Mouse (Mus musculus) neural tube, embryonic 11.5 days (tissue): Measurements from ENCODE around the gene Fam198a. TPM values are rescaled to one million over a fixed set of nuclear protein-coding genes. Genes with fewer than 3 reads are reported as not detected.
A peak's percentile ranks its signal among the peaks of the same experiment; 100 is the strongest.

Experiments used
- ATAC-seq: fragments of 200-750 bp; cut with Nextera tagmentation; 2 replicates; pipeline ENCODE4 v1.8.0; 2017; ENCODE audit warnings: moderate number of reproducible peaks, mild to moderate bottlenecking, moderate TSS enrichment, moderate library complexity; ENCODE audit not compliant: insufficient read depth, low FRiP score, low TSS enrichment
- DNase-seq: peaks from one replicate; pipeline ENCODE4 v3.0.0-alpha.2; 2015; ENCODE audit warnings: low spot score
- H3K27ac ChIP-seq: fragments of 300-500 bp; sonication (generic); 2 replicates; pipeline ENCODE4 v1.5.1; 2014; ENCODE audit warnings: low read depth, mild to moderate bottlenecking, low read length
- H3K27me3 ChIP-seq: fragments of 300-500 bp; sonication (generic); 2 replicates; pipeline ENCODE4 v1.6.1; 2014; ENCODE audit warnings: mild to moderate bottlenecking, low read length, mixed read lengths; ENCODE audit not compliant: control insufficient read depth, insufficient read depth
- H3K36me3 ChIP-seq: fragments of 300-500 bp; sonication (generic); 2 replicates; pipeline ENCODE4 v1.6.1; 2014; ENCODE audit warnings: mild to moderate bottlenecking, low read length, moderate library complexity, mixed read lengths; ENCODE audit not compliant: control insufficient read depth, insufficient read depth
- H3K4me1 ChIP-seq: fragments of 300-500 bp; sonication (generic); 2 replicates; pipeline ENCODE4 v1.6.1; 2014; ENCODE audit warnings: low read length, mixed read lengths; ENCODE audit not compliant: control insufficient read depth, insufficient read depth
- H3K4me2 ChIP-seq: fragments of 300-500 bp; sonication (generic); 2 replicates; pipeline ENCODE4 v1.6.1; 2014; ENCODE audit warnings: low read depth, mild to moderate bottlenecking, moderate library complexity
- H3K4me3 ChIP-seq: fragments of 300-500 bp; sonication (generic); 2 replicates; pipeline ENCODE4 v1.5.1; 2014; ENCODE audit warnings: low read depth, low read length
- H3K9ac ChIP-seq: fragments of 300-500 bp; sonication (generic); 2 replicates; pipeline ENCODE4 v1.6.1; 2014; ENCODE audit warnings: mild to moderate bottlenecking, low read length
- H3K9me3 ChIP-seq: fragments of 300-500 bp; sonication (generic); 2 replicates; pipeline ENCODE4 v1.6.1; 2016; ENCODE audit warnings: low read length; ENCODE audit not compliant: control insufficient read depth
- WGBS: fragments of 180-500 bp; shearing (Covaris S2); extraction: QIAGEN DNeasy Blood & Tissue Kit; methylation state at CpG from one replicate; pipeline ENCODE4 v1.1.7; 2014; 5-methylcytosine and 5-hydroxymethylcytosine counted together
- polyA plus RNA-seq: library from polyadenylated mRNA; unstranded; fragments of >200 nt; fragmentation: Nextera tagmentation; extraction: Ambion mirVana; gene quantifications from 2 replicates; pipeline ENCODE4 v1.2.1, GENCODE M21; 2014

Fam198a gene
- polyA plus RNA-seq, 1 experiment from 2014 or later = 0.66 TPM

DNA sequence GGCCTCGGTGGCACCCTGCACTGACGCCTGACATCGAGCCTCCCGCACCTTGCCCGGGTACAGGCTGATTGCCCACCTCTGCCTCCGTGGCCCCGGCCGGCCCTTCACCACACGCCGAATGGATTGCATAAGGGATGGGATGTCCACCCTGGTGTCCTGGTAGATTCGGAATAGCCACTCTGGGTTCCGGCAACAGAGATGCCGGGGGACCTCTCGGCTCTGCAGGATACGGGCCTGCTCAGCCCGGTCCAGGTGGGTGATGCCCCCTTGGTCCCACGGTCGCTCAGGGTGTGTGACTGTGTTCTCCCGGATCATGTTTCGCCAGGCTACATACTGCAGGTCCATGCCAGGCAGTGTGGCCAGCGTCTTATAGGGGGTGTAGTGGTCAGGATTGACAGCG, 31.4 kb downstream of the Fam198a start:
- no peak overlapping the region for H3K9ac ChIP-seq
- H3K9me3 ChIP-seq = no peaks in the 10 kb centered on the region
- no peak overlapping the region for H3K4me2 ChIP-seq
- peaks cover 2% of the 10 kb centered on the region; the same call in 1 of the 2 replicates for H3K36me3 ChIP-seq
- no peak overlapping the region for H3K4me3 ChIP-seq
- 96% methylated on average over 22 of the region's 22 CpGs for WGBS
- DNase-seq (no peak), ATAC-seq (no peak)
- peaks cover 3% of the 10 kb centered on the region; the same call in 1 of the 2 replicates for H3K4me1 ChIP-seq
- no peak overlapping the region for H3K27ac ChIP-seq
- H3K27me3 ChIP-seq = no peaks in the 10 kb centered on the region

DNA sequence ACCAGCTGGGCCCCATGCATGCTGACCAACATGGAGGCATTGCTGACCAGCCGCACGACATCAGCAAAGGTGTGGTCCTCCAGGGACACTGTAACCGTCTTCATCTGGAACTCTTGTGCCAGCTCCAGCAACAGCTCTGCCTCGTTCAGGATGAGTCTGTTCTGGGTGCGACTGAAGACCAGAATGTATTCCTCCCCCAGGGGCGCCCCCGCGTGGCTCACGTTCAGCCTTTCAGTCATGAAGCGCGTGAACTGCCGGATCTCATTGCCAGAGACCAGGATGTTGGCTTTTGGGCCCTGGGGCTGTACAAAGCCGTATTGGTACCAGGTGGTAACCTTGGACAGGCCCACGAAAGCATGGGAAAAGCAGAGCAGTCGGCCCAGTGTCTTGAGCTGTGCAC, 31.9 kb downstream of the Fam198a start:
- H3K4me2 ChIP-seq = no peak overlapping the region
- ATAC-seq (no peak), DNase-seq (no peak)
- WGBS = 94% methylated on average over 15 of the region's 15 CpGs
- peaks cover 3% of the 10 kb centered on the region; the same call in 1 of the 2 replicates for H3K4me1 ChIP-seq
- no peaks in the 10 kb centered on the region for H3K27me3 ChIP-seq
- no peak overlapping the region for H3K4me3 ChIP-seq
- no peaks in the 10 kb centered on the region for H3K9me3 ChIP-seq
- peaks cover 2% of the 10 kb centered on the region; the same call in 1 of the 2 replicates for H3K36me3 ChIP-seq
- no peak overlapping the region for H3K27ac ChIP-seq
- H3K9ac ChIP-seq = no peak overlapping the region

DNA sequence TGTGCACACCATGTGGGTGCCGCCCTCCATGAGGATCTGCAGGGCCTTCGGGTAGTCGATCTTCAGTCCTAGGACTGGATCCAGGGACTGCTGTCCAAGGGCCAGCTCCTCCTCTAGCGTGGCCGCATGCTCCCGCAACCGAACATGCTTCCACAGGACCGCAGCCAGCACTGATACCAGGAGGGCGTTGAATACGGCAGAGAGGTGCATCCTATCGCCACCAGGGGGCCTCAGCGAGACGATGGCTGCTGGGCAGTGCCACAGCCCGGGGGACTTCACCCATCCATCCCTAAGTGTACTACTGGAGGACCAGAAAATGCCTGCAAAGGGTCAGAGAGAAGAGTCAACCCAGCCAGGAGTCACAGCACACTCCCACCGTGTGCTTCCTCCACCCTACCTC, 32.7 kb downstream of the Fam198a start:
- no peaks in the 10 kb centered on the region for H3K27me3 ChIP-seq
- ATAC-seq (peak; percentile 45; the same call in 1 of the 2 replicates), DNase-seq (peak; percentile 69)
- H3K27ac ChIP-seq = no peak overlapping the region
- no peak overlapping the region for H3K4me3 ChIP-seq
- no peak overlapping the region for H3K4me2 ChIP-seq
- no peaks in the 10 kb centered on the region for H3K9me3 ChIP-seq
- H3K4me1 ChIP-seq = peaks cover 3% of the 10 kb centered on the region; the same call in 1 of the 2 replicates
- 52% methylated on average over 15 of the region's 15 CpGs for WGBS
- no peak overlapping the region for H3K9ac ChIP-seq
- H3K36me3 ChIP-seq = peaks cover 2% of the 10 kb centered on the region; the same call in 1 of the 2 replicates

DNA sequence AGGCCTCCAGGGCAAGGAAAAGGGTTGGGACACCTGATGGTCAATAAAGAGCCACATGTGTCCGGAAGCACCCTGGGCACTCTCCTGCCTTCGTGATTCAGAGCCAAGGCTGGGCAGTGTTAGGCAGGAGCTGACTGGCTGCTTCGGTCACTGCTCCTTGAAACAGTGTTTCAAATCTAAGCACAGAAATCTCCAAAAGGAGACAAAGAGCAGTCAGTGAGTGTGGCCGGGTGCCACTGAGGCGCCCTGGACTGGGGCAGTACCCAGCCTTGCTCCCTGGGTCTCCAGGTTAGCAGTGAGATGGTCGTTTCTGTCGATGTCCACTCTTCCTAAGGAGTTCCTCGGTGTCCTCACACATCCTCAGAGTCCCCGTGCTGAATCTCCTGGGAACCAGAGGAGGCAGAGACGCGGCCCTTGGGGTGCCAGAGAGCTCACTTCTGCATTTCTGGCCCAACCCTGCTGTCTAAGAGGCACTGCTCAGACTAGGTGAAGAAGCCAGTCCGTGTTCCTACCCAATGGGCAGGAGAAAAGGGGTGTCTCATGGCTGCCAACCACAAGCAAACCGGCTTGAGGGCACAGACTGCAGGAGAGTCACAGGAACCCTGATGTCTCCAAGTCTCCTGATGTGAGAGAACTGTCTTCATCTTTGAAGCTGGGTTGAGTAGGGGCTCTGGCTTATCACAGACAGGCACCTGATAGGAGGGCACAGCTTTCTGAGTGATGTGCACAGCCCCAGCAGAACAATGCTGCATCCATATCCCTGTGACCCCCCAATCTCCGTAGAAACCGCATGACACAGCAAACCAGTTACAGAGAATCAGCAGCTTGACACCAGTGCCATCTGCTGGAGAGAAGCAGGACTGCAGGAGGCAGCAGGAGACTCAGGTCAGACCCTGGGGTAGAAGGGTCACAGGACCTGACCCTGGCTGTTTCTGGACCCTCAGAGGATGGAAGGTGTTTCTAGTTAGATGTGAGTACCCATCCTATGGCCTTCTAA, 34.0 kb downstream of the Fam198a start:
- no peaks in the 10 kb centered on the region; the same call in 1 of the 2 replicates for H3K4me1 ChIP-seq
- H3K9me3 ChIP-seq = no peaks in the 10 kb centered on the region
- DNase-seq = peak; percentile 72
- no peak overlapping the region for H3K4me3 ChIP-seq
- H3K27me3 ChIP-seq = no peaks in the 10 kb centered on the region
- peaks cover 2% of the 10 kb centered on the region; the same call in 1 of the 2 replicates for H3K36me3 ChIP-seq
- H3K27ac ChIP-seq = no peak overlapping the region
- H3K4me2 ChIP-seq = no peak overlapping the region
- 73% methylated on average over 15 of the region's 15 CpGs for WGBS
- ATAC-seq = no peak
- H3K9ac ChIP-seq = no peak overlapping the region

DNA sequence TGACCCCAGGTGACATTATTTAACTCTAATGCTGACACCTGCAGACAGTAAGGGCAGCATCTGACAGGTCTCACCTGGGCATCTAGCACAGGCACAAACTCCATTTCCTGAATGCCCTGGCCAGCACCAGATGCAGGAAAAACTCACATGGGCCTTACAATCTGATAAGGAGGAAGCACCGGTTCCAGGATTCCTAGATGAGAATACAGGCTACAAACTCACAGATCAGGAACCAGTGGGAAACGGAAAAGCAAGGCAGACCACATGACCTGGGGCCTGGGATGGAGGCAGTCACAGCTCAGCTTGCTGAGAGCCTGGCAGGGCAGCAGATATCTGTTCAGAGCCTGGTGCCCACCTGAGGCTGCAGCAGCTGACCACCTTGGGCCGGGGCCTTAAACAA, 38.1 kb downstream of the Fam198a start:
- no peak overlapping the region for H3K9ac ChIP-seq
- H3K27me3 ChIP-seq = no peaks in the 10 kb centered on the region
- no peak overlapping the region for H3K4me3 ChIP-seq
- H3K4me1 ChIP-seq = peaks cover 4% of the 10 kb centered on the region; the same call in 1 of the 2 replicates
- no peak overlapping the region for H3K27ac ChIP-seq
- H3K4me2 ChIP-seq = no peak overlapping the region
- no peak for ATAC-seq
- DNase-seq = no peak
- 67% methylated on average over 3 of the region's 3 CpGs for WGBS
- H3K36me3 ChIP-seq = no peaks in the 10 kb centered on the region
- no peaks in the 10 kb centered on the region for H3K9me3 ChIP-seq

DNA sequence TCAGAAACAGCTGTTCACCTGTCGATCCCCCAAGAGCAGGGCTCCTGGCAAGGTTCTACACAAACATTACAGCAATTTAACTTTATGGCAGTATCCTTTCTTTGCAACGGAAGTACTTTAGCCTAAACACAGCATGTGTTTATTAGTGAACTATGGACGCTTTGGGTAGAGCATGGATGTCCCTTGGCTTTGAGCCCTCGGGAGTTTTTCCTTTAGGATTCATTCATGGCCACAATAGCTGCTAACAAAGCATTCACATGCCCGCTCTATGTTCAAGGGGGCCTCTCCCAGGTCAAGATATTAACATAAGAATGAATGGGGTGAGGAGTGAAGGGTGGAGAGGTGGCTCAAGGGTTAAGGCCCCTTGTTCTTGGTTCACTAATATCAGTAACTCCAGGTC, 38.7 kb downstream of the Fam198a start:
- no peaks in the 10 kb centered on the region for H3K27me3 ChIP-seq
- whole genome bisulfite sequencing = 27% methylated on average over 5 of the region's 5 CpGs
- H3K4me3 ChIP-seq = no peak overlapping the region
- peaks cover 4% of the 10 kb centered on the region; the same call in 1 of the 2 replicates for H3K4me1 ChIP-seq
- DNase-seq = no peak
- H3K4me2 ChIP-seq = no peak overlapping the region
- no peak overlapping the region for H3K27ac ChIP-seq
- H3K9ac ChIP-seq = no peak overlapping the region
- ATAC-seq = no peak
- H3K9me3 ChIP-seq = no peaks in the 10 kb centered on the region
- no peaks in the 10 kb centered on the region for H3K36me3 ChIP-seq

DNA sequence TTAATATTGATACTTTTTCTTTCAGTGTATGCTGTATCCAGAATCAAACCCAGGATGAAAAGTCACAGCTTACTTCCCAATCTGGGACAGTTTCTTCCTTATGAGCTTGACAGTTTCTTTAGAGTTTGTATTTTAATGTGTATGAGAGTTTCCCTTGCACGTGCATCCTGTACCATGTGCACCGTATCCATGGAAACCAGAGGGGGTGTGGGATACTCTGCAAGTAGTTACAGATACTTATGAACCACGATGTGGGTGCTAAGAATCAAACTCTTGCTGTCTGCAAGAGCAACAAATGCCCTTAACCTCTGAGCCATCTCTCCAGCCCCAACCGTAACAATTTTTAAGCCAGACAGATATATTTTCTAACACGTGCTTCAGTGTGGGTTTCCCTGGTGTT, 40.3 kb downstream of the Fam198a start:
- no peaks in the 10 kb centered on the region for H3K9me3 ChIP-seq
- no peak overlapping the region for H3K9ac ChIP-seq
- H3K27me3 ChIP-seq = no peaks in the 10 kb centered on the region
- H3K4me3 ChIP-seq = no peak overlapping the region
- H3K4me1 ChIP-seq = peaks cover 6% of the 10 kb centered on the region; the same call in 1 of the 2 replicates
- H3K4me2 ChIP-seq = no peak overlapping the region
- WGBS = 78% methylated on average over 5 of the region's 5 CpGs
- DNase-seq = no peak
- H3K36me3 ChIP-seq = no peaks in the 10 kb centered on the region
- H3K27ac ChIP-seq = no peak overlapping the region
- ATAC-seq = no peak

DNA sequence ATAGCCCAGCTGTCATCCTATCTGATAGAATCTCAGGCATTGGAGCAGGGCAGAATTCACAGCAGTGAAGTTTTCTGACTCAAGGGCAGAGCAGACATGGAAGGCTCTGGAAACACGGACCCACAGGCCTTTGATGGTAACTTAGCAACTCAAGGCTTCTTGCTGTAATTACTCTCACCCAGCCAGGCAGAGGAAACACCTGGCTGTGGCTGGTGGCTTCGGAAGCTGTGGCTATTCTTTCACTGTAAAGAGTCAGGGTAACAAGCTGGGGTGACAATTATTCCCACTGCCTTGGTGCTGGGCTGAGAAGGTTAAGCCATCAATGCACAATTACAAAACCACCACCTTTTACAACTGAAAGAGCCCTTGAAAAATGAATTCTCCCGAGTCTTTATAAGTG, 42.3 kb downstream of the Fam198a start:
- no peak for DNase-seq
- Histone ChIP-seq H3K9me3 (no peaks in the 10 kb centered on the region), H3K4me3 (no peak overlapping the region), H3K36me3 (no peaks in the 10 kb centered on the region), H3K9ac (no peak overlapping the region), H3K27me3 (no peaks in the 10 kb centered on the region), H3K27ac (no peak overlapping the region), H3K4me1 (peaks cover 6% of the 10 kb centered on the region; the same call in 1 of the 2 replicates), H3K4me2 (no peak overlapping the region)
- WGBS = 72% methylated on average over 3 of the region's 3 CpGs
- no peak for ATAC-seq
